Mouse (Mus musculus) left cerebral cortex, adult 11 months (tissue): ENCODE results near the gene Golt1a.

Source experiments
- DNase-seq: peaks from one replicate; pipeline ENCODE4 v3.0.0; 2022; ENCODE audit warnings: low spot score

The Golt1a gene

DNA sequence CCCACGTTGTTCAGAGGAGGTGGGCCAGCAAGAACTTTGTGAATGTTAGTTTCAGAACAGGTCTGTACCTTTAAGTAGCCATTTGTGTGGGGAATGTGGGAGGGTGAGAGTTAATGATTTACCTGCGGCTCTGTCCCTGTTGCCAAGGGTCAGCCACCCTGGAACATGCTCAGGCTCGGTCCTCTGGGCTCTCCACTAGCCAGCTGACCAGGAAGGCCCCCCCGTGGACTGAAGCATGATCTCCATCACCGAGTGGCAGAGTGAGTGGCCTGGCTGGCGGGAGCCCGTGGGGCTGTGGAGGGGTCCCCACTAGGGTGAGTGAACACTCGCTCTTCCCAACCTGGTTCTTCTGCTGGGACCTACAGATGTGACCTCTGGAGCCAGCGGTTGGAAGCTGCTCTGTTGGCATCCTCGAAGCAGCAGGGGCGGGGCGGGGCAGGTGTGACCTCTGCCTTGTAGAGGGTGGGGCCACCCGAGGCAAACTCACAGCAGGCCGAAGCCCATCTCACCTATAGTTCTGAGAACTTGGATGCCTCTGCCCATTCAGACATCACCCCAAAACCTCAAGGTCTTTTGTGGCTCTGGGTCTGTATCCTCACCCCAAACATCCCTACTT is at the start of gene Golt1a:
Gene Golt1a, plus strand, starts transcription at position 149 of the 616 bp plus-strand sequence.
- no peak for DNase-seq

DNA sequence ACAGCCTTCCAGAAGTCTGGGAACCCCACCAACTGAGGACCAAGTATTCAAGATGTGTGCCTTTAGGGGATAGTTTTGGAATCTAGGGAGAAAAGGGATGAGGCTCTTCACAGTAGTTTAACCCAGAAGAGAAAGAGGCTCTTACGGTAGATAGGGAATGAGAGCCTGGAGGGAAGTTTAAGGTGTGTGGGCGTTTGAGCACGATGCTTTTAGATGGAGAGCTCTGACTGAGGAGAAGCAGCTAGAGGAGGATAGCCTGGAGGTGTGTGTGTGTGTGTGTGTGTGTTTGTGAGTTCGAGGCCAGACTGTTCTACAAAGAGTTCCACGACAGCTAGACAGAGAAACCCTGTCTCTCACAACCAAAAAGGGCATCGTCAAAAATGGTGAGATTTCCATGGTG is 47.0 kb upstream of the Golt1a start:
- no peak for DNase-seq

DNA sequence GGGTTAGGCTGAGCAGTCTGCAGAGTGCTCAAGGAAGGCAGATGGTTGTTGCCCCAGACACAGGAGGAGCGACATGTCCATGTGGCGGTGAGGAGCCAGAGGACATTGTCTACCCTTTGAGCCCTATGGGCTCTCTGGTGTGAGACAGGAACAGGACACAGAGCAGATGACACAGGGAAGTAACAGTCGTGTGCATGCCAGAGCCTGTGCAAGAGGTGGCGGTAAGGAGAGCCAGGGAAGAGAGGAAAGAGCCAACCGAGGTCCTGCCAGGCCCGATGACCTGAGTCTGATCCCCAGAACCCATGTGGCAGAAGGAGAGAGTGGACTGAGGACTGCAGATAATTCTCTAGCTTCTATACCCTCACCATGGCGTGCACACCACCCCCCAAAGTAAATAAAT is 46.5 kb upstream of the Golt1a start:
- DNase-seq = no peak

DNA sequence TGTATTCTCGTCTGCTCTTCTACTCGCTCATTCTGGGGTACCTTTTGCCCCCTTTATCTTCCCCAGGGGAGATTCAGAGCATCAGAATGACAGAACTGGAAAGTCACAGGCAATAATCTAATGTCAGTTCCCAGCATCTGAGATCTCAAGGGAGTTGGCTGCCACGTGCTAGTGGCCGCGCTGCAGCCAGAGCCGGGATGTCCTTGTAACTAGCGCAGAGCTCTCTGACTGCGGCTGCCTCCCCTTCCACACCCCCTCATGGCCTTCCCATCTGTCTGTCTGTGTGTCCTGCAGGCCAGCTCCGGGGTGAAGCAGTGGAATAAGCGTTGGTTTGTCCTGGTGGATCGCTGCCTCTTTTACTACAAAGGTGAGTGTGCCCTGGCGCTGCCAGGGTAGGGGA is 45.2 kb upstream of the Golt1a start:
- DNase-seq = no peak

GRCm38 (mm10) chr1:133265114-133265766 is 44.4 kb upstream of the Golt1a start:
- no peak for DNase-seq

GRCm38 (mm10) chr1:133267094-133267493 is 42.5 kb upstream of the Golt1a start:
- no peak for DNase-seq

GRCm38 (mm10) chr1:133267813-133268492 is 41.6 kb upstream of the Golt1a start:
- DNase-seq = peak; percentile 22

GRCm38 (mm10) chr1:133268503-133268902 is 41.1 kb upstream of the Golt1a start:
- DNase-seq = no peak

GRCm38 (mm10) chr1:133270336-133270735 is 39.3 kb upstream of the Golt1a start:
- DNase-seq = no peak

- no peak for DNase-seq
These were observed 35.4 kb upstream of the Golt1a start for GRCm38 (mm10) chr1:133274163-133274562.

GRCm38 (mm10) chr1:133276983-133277382 is 32.6 kb upstream of the Golt1a start:
- DNase-seq = no peak

DNA sequence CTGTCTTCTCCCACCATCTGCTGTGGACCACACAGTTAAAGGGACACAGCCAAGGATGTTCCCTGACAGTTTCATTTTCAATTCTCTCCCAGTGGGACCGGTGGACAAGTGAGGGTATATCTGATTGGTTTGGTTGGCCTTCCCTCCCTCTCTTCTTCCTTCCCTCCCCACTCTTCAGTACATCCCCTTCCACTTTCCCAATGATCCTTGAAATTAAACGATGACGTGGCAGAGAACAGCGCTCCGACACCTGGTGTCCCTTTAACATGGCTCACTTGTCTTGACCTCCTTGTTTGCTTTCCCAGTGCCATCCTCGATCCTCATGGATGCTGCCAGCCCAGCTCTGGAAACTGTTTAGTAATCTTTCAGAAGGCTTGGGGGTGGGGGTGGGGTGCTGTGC is 31.1 kb upstream of the Golt1a start:
- no peak for DNase-seq

GRCm38 (mm10) chr1:133278946-133279631 is 30.5 kb upstream of the Golt1a start:
- no peak for DNase-seq

- no peak for DNase-seq
These were observed 29.9 kb upstream of the Golt1a start for GRCm38 (mm10) chr1:133279632-133280093.

- DNase-seq = no peak
These were observed 29.1 kb upstream of the Golt1a start for GRCm38 (mm10) chr1:133280537-133280936.

GRCm38 (mm10) chr1:133285907-133286306 is 23.7 kb upstream of the Golt1a start:
- no peak for DNase-seq

- no peak for DNase-seq
These were observed 22.5 kb upstream of the Golt1a start for GRCm38 (mm10) chr1:133287051-133287450.

GRCm38 (mm10) chr1:133287880-133288279 is 21.7 kb upstream of the Golt1a start:
- DNase-seq = no peak

DNA sequence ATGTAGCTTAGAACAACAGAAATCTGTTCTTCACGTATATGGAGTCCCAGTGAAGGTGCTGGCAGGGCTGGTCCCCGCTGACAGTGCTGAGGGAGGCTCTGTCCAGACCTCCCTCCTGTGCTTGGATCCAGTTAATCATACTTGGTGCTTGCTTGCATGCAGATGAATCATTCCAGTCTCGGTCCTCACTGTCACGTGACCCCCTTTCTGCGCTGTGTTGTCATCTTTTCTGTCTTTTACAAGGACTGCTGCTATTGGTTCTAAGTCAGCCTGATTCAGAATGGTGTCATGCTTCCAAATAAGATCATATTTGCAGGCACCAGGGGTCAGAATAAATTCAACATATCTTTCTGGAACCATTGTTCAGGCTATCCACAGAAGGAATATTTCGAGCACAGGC is 17.7 kb upstream of the Golt1a start:
- no peak for DNase-seq

- DNase-seq = no peak
These were observed 17.0 kb upstream of the Golt1a start for GRCm38 (mm10) chr1:133292608-133293007.

- DNase-seq = no peak
These were observed 13.2 kb upstream of the Golt1a start for GRCm38 (mm10) chr1:133296376-133296775.

DNA sequence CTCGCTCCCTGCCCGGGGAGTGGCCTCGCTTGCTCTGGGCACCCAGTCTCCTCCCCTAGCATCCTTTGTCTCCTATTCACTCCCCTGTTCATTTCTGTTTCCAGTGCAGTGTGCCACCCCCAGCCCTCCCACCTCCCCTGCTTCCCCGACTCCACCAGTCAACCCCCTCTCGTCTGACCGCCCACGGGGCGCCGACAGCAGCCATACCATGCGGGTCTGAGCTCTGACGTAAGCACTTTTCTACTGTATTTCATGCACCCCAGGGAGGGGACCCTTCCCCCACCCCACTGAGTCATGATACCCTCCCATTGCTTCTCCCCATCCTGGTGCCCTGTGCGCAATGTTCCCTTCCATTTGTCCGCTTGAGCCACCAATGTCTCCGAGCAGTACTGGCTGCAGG is 10.8 kb upstream of the Golt1a start:
- no peak for DNase-seq

GRCm38 (mm10) chr1:133302540-133302939 is 7.1 kb upstream of the Golt1a start:
- no peak for DNase-seq
